Mouse (Mus musculus): ENCODE measurements around the gene 5530401A14Rik.

GRCm38 (mm10) chr11:81926393-81926792, 65.9 kb downstream of the 5530401A14Rik start:
- TF ChIP-seq POLR2A (IDR thresholded peaks at IDR 0.05; ENCODE audit: borderline replicate concordance, extremely low read depth, insufficient read depth, insufficient read length, poor library complexity, severe bottlenecking) (no peak), CTCF (IDR thresholded peaks at IDR 0.05; ENCODE audit: borderline replicate concordance, extremely low read depth, insufficient read depth, insufficient read length) (no peak)
